Mouse (Mus musculus) lung, postnatal 4 days (tissue): ENCODE data around the gene Smim26.

ENCODE experiments used
- DNase-seq, 2 experiments: peaks; one replicate each; pipeline ENCODE4 v3.0.0; 2021

Smim26 gene

GRCm38 (mm10) chr2:144637671-144638395, 44.0 kb downstream of the Smim26 start:
- no peak for DNase-seq

GRCm38 (mm10) chr2:144638719-144639118, 44.9 kb downstream of the Smim26 start:
- DNase-seq, result peak; percentile 18 to 39

- DNase-seq, result no peak
Observed at GRCm38 (mm10) chr2:144640101-144640500, 46.2 kb downstream of the Smim26 start.

GRCm38 (mm10) chr2:144641991-144642390, 48.1 kb downstream of the Smim26 start:
- peak in 1 of 2 experiments; percentile 25 for DNase-seq
